Mouse (Mus musculus): ENCODE data around the gene Mrps23. TPM values are rescaled to one million over a fixed set of nuclear protein-coding genes. Genes with fewer than 3 reads are reported as not detected.

The Mrps23 gene
- polyA plus RNA-seq, 1 experiment from 2014 or later: 62.3 TPM

DNA sequence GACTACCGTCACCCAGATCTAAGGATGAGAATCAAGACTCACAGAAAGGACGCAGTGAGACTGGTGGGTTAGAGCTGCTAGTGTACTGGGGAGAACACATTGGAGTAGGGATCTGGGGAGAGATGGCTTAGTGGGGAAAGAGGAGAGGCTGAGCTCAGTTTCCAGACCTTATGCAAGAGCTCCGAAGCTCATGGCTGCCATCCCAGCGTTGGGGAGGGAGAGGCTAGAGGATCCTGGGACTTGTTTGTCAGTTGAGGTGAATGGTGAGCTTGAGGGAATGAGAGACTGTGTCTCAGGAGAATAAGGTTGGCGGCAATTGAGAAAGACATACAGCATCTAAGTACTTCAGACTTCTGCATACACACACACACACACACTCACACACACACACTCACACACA is 44.4 kb downstream of the Mrps23 start:
- Histone ChIP-seq H3K9ac (no peak overlapping the region), H3K4me3 (replicated peaks) (no peak overlapping the region), H3K27ac (no peak overlapping the region), H3K4me2 (replicated peaks) (no peak overlapping the region), H3K4me1 (replicated peaks) (peaks cover 3% of the 10 kb centered on the region), H3K36me3 (no peaks in the 10 kb centered on the region), H3K27me3 (replicated peaks) (no peaks in the 10 kb centered on the region), H3K9me3 (no peaks in the 10 kb centered on the region)
- ATAC-seq: no peak
- 53% methylated on average over 5 of the region's 5 CpGs for WGBS

DNA sequence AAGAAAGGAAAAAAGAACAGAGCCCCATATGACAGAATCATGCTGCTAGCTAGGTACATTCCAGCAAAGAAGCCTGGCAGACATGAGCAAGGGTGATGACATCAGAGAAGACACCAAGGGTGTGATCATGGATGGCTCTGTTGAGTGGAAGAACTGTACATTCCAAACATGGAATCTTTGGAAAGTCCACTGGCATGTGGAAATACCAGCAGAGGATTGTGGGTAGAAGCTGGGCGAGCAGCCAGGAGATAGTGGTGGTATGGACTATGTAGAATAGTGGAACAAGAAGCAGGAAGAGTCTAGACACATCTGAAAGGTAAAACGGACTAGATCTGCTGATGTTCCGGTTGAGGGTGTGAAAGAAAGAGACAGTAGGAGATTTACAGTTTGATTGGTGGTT is 46.4 kb downstream of the Mrps23 start:
- H3K9ac ChIP-seq: no peak overlapping the region
- H3K27ac ChIP-seq: no peak overlapping the region
- H3K4me1 ChIP-seq (replicated peaks): peaks cover 3% of the 10 kb centered on the region
- 62% methylated on average over 3 of the region's 3 CpGs for WGBS
- ATAC-seq: no peak
- no peaks in the 10 kb centered on the region for H3K9me3 ChIP-seq
- no peaks in the 10 kb centered on the region for H3K27me3 ChIP-seq (replicated peaks)
- no peaks in the 10 kb centered on the region for H3K36me3 ChIP-seq
- H3K4me2 ChIP-seq (replicated peaks): no peak overlapping the region
- H3K4me3 ChIP-seq (replicated peaks): no peak overlapping the region

DNA sequence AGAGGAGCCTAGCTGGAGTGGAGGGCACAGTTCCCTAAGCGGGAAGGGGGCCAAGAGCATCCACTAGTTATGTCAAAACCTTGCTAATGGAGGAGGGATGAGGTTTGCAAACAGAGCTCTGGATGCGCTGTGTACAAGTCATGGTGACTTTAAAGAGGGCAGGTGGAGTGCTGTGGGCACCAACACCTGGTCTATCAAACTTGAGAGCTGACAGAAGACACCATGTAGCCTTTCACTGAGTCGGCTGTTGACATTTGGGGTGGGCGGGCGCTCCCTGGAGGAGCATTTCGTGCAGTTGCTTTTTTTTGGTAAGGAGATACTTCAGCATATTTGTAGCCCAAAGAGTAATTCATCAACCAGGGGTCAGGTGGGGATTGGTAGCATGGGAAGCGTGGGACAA is 47.1 kb downstream of the Mrps23 start:
- Histone ChIP-seq H3K9ac (no peak overlapping the region), H3K36me3 (no peaks in the 10 kb centered on the region), H3K4me1 (replicated peaks) (peaks cover 3% of the 10 kb centered on the region), H3K27me3 (replicated peaks) (no peaks in the 10 kb centered on the region), H3K9me3 (no peaks in the 10 kb centered on the region), H3K4me3 (replicated peaks) (no peak overlapping the region), H3K4me2 (replicated peaks) (no peak overlapping the region), H3K27ac (no peak overlapping the region)
- no peak for ATAC-seq
- WGBS: 67% methylated on average over 7 of the region's 7 CpGs

DNA sequence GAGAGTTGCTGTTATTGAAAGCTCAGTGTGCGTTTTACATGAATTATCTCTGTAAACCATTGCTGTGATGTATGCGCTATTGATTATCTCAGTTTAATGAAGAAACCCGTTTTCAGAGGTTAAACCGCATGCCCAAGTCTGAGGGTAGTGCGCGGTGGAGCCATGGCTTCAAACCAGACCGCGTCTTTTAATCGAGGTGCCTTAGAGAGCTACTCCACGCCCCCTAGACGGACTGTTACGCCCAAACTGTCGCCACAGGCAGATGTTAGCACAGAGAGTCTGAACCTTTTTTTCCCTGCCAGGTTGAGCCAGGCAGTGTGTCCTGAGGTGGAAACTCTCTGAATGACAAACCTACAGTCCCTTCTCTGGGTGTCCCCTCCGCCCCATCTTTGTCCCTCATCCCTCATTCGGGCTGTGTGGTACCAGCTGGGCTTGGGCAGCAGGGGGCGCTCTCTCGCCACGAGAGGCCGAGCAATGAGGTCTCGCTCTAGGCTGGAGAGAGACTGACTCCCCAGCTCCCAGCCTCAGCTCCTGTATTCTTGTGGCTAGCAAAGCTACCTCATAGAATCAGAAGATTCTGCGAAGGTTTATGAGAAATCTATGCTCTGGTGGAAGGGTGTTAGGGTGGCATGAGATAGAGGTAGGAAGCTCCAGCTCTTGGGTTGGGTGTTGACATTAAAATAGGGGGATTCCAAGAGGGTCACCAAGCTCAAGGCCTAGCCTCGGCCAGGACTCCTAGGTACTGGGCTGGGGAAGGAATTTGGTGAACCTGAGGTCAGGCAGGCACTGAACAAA is 48.0 kb downstream of the Mrps23 start:
- peak; percentile 86 for ATAC-seq
- no peak overlapping the region for H3K9ac ChIP-seq
- H3K27me3 ChIP-seq (replicated peaks): no peaks in the 10 kb centered on the region
- H3K4me1 ChIP-seq (replicated peaks): peaks cover 3% of the 10 kb centered on the region
- no peak overlapping the region for H3K4me3 ChIP-seq (replicated peaks)
- WGBS: 13% methylated on average over 22 of the region's 22 CpGs
- H3K4me2 ChIP-seq (replicated peaks): peak overlapping the region; percentile 43; the same call in 1 of the 2 replicates
- no peak overlapping the region for H3K27ac ChIP-seq
- H3K36me3 ChIP-seq: no peaks in the 10 kb centered on the region
- no peaks in the 10 kb centered on the region for H3K9me3 ChIP-seq

DNA sequence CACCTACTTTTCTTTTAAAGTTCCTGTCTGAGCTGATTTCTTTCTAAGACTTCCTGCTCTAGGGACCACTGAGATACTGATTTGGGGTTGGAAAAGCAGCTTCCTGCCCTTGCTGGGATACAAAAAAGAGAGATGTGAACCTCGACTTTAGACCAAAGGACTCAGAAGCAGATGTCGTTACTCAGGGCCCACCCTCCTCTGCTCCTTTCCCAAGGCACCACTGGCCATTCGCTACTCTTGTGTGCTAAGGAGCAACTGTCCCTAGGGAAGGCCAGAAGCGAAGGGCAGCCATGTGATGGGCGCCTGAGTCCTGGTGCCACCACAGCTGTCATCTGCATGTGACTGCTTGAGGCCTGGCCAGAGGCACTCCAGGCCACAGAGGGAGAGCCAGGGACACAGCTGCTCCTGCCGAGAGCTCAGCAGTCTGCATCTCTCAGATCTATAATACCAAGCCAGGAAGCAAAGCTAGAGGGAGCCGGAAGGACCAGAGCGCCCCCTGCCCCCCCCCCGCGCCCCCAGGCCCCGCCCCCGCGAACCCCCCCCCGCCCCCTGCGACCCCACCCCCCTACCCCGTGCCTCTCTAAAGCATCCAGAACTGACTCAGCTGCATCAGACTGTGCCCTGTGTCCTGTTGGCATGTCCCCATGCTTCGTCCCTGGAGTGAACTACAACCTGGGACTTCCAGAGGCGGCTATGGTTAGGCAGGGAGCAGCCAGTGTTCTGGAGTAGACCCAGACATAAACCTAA is 48.8 kb downstream of the Mrps23 start:
- Histone ChIP-seq H3K4me3 (replicated peaks) (no peak overlapping the region), H3K4me2 (replicated peaks) (no peak overlapping the region), H3K27me3 (replicated peaks) (no peaks in the 10 kb centered on the region), H3K4me1 (replicated peaks) (peaks cover 3% of the 10 kb centered on the region), H3K27ac (no peak overlapping the region), H3K9me3 (no peaks in the 10 kb centered on the region), H3K36me3 (no peaks in the 10 kb centered on the region), H3K9ac (no peak overlapping the region)
- 28% methylated on average over 16 of the region's 18 CpGs for WGBS
- ATAC-seq: 0 out of 2 replicates have a peak, but pooled peaks have one; percentile 41

DNA sequence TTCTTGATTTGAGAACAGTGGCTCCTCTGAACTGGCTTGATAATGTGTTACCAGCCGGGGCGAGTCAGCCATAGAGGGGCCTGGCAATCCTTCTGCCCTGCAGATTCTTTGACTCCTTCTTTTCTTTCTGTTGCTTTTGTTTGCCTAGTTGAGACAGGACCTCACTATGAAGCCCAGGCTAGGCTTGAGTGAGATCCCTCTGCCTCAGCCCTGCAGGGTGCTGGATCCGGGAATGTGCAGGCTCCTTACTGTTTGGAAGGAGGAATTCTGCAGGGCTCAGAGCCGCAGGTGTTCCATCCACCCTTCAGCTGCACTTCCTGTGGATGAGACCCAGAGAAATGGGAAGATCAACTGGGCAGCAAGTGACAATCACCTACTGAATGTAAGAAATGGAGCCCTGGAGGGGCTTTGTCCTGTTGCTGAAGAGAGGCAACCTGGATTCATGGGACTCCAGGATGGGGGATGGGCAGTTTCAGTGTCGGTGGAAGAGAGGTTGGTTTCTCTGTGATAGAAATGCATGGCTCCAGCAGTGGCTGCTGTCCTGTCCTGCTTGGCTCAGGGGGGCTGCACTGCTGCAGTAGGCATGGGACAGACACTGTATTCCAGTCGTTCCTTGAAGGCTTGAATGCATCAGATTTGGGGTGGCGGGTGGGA is 49.5 kb downstream of the Mrps23 start:
- peaks cover 3% of the 10 kb centered on the region for H3K4me1 ChIP-seq (replicated peaks)
- H3K9me3 ChIP-seq: no peaks in the 10 kb centered on the region
- no peaks in the 10 kb centered on the region for H3K27me3 ChIP-seq (replicated peaks)
- no peaks in the 10 kb centered on the region for H3K36me3 ChIP-seq
- no peak overlapping the region for H3K9ac ChIP-seq
- H3K4me3 ChIP-seq (replicated peaks): no peak overlapping the region
- H3K4me2 ChIP-seq (replicated peaks): no peak overlapping the region
- 58% methylated on average over 7 of the region's 7 CpGs for WGBS
- ATAC-seq: no peak
- H3K27ac ChIP-seq: no peak overlapping the region

DNA sequence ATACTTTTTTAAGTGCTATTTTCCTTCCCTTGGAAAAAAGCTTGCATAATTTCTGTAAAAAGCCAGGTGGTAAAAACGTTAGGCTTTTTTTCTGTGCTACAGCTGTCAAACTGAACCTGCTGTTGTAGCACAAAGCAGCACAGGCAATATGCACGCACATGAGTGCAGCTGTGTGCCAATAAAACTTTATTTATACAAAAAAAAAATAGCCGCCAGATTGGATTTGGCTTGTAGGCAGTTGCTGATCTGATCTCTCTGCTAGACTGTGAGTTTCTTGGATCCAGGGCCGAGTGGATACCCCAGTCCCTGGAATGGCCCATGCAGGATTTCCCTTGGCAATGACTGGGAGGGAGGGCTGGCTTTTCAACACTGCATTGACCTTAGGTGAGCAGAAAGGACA is 53.5 kb downstream of the Mrps23 start:
- Histone ChIP-seq H3K4me1 (replicated peaks) (peaks cover 3% of the 10 kb centered on the region; the same call in 1 of the 2 replicates), H3K27me3 (replicated peaks) (no peaks in the 10 kb centered on the region), H3K9ac (no peak overlapping the region), H3K27ac (no peak overlapping the region), H3K4me2 (replicated peaks) (no peak overlapping the region), H3K36me3 (no peaks in the 10 kb centered on the region), H3K4me3 (replicated peaks) (no peak overlapping the region), H3K9me3 (no peaks in the 10 kb centered on the region)
- ATAC-seq: no peak
- WGBS: 72% methylated on average over 4 of the region's 4 CpGs

DNA sequence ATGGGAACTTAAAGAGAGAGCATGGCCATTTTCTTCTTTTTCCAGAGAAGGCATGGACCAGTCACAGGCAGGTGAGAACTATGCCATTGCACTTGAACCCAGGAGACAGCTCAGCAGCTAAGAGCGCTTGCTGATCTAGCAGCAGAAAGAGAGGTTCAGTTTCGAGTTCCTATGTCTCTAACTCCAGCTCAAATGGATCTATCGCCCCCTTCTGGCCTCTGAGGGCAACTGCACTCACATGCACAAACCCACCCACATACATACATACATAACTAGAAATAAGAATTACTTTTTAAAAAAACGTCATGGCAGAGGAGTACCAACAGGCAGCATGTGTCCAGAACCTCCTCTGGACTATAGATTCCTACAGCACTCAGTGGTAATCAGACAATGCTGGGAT is 54.0 kb downstream of the Mrps23 start:
- no peak overlapping the region for H3K27ac ChIP-seq
- H3K4me1 ChIP-seq (replicated peaks): no peaks in the 10 kb centered on the region
- no peak overlapping the region for H3K4me3 ChIP-seq (replicated peaks)
- no peak for ATAC-seq
- no peaks in the 10 kb centered on the region for H3K36me3 ChIP-seq
- H3K27me3 ChIP-seq (replicated peaks): no peaks in the 10 kb centered on the region
- no peaks in the 10 kb centered on the region for H3K9me3 ChIP-seq
- H3K9ac ChIP-seq: no peak overlapping the region
- no peak overlapping the region for H3K4me2 ChIP-seq (replicated peaks)
- whole genome bisulfite sequencing: 76% methylated on average over 4 of the region's 4 CpGs

DNA sequence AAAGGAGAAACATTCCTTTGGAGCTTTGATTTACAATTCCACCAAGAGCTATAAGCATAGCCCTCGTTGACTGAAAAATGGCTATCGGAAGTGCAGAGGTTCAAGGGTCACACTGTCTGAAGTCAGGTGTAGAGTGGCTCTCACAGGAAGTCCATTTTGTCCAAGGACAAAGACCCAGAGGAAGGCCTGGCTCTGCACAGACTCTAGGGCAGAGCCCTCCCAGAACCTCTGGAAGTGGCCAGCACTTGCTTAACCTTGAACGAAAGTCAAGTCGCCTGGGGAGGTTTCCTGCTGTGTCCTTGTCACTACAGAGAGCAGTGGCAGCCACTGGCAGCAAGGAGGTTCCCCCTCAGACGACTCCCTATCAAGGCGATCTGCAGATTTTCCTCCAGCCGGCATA is 56.3 kb downstream of the Mrps23 start:
- no peak overlapping the region for H3K9ac ChIP-seq
- H3K4me1 ChIP-seq (replicated peaks): no peaks in the 10 kb centered on the region
- no peak for ATAC-seq
- no peaks in the 10 kb centered on the region for H3K9me3 ChIP-seq
- WGBS: 41% methylated on average over 7 of the region's 7 CpGs
- no peak overlapping the region for H3K4me2 ChIP-seq (replicated peaks)
- no peak overlapping the region for H3K4me3 ChIP-seq (replicated peaks)
- H3K36me3 ChIP-seq: no peaks in the 10 kb centered on the region
- no peaks in the 10 kb centered on the region for H3K27me3 ChIP-seq (replicated peaks)
- no peak overlapping the region for H3K27ac ChIP-seq

Other genes starting within 250 kb of the Mrps23 start
- gene Dynll2, start 216.9 kb upstream of the Mrps23 start, polyA plus RNA-seq (2015; fragmentation: Nextera tagmentation; extraction: Ambion mirVana): 27.7 and 27.8 TPM in 2 replicates
- 237 and 244 TPM in 2 replicates for gene Srsf1, start 157.0 kb upstream of the Mrps23 start, polyA plus RNA-seq (2015; fragmentation: Nextera tagmentation; extraction: Ambion mirVana)
- gene Vezf1, start 136.1 kb upstream of the Mrps23 start, polyA plus RNA-seq (2015; fragmentation: Nextera tagmentation; extraction: Ambion mirVana): 30.4 and 32.4 TPM in 2 replicates
- gene Cuedc1, start 106.3 kb upstream of the Mrps23 start, polyA plus RNA-seq (2015; fragmentation: Nextera tagmentation; extraction: Ambion mirVana): 14.2 and 17.6 TPM in 2 replicates
- gene Ccdc182, start 89.7 kb downstream of the Mrps23 start, polyA plus RNA-seq (2015; fragmentation: Nextera tagmentation; extraction: Ambion mirVana): not detected in 2 replicates

Data from intestine, embryonic 15.5 days (tissue).